Mouse (Mus musculus) midbrain, embryonic 10.5 days (tissue): Measurements from ENCODE around the gene Dexi. TPM values are rescaled to one million over a fixed set of nuclear protein-coding genes. Genes with fewer than 3 reads are reported as not detected.

Experiments used
- DNase-seq: peaks from one replicate; pipeline ENCODE4 v3.0.0-alpha.2; 2017; ENCODE audit warnings: low spot score
- H3K27ac ChIP-seq: fragments of 300-500 bp; sonication (generic); replicated peaks from 2 replicates; pipeline ENCODE4 v1.5.1; 2016; ENCODE audit warnings: mild to moderate bottlenecking
- H3K27me3 ChIP-seq: fragments of 300-500 bp; sonication (generic); 2 replicates; pipeline ENCODE4 v1.6.1; 2016; ENCODE audit warnings: low read depth, mild to moderate bottlenecking; ENCODE audit not compliant: poor library complexity, severe bottlenecking
- H3K36me3 ChIP-seq: fragments of 300-500 bp; sonication (generic); 2 replicates; pipeline ENCODE4 v1.6.1; 2016; ENCODE audit warnings: mild to moderate bottlenecking, moderate library complexity
- H3K4me1 ChIP-seq: fragments of 300-500 bp; sonication (generic); 2 replicates; pipeline ENCODE4 v1.6.1; 2016
- H3K4me3 ChIP-seq: fragments of 300-500 bp; sonication (generic); 2 replicates; pipeline ENCODE4 v1.5.1; 2016; ENCODE audit warnings: mild to moderate bottlenecking, moderate library complexity
- H3K9me3 ChIP-seq: fragments of 300-500 bp; sonication (generic); replicated peaks from 2 replicates; pipeline ENCODE4 v1.6.1; 2016; ENCODE audit warnings: mild to moderate bottlenecking
- WGBS: fragments of 180-500 bp; shearing (Covaris S2); methylation state at CpG from one replicate; pipeline ENCODE4 v1.1.7; 2016; 5-methylcytosine and 5-hydroxymethylcytosine counted together
- polyA plus RNA-seq: library from polyadenylated mRNA; unstranded; fragments of >200 nt; fragmentation: Nextera tagmentation; extraction: Ambion mirVana; gene quantifications from 2 replicates; pipeline ENCODE4 v1.2.1, GENCODE M21; 2016

The Dexi gene
- polyA plus RNA-seq, 1 experiment from 2014 or later: 15.6 TPM

- no peak for DNase-seq
- Histone ChIP-seq H3K9me3 (no peaks in the 10 kb centered on the region), H3K4me1 (0 out of 2 replicates have a peak, but pooled peaks cover 2% of the 10 kb centered on the region), H3K27me3 (no peaks in the 10 kb centered on the region), H3K36me3 (no peaks in the 10 kb centered on the region), H3K4me3 (no peak overlapping the region), H3K27ac (no peak overlapping the region)
- WGBS: 82% methylated on average over 2 of the region's 2 CpGs
Measured at GRCm38 (mm10) chr16:10460188-10460587, 82.7 kb downstream of the Dexi start.

GRCm38 (mm10) chr16:10454583-10454974 is 88.3 kb downstream of the Dexi start:
- Histone ChIP-seq H3K9me3 (no peaks in the 10 kb centered on the region), H3K4me1 (0 out of 2 replicates have a peak, but pooled peaks cover 2% of the 10 kb centered on the region), H3K27ac (no peak overlapping the region), H3K36me3 (no peaks in the 10 kb centered on the region), H3K4me3 (no peak overlapping the region), H3K27me3 (no peaks in the 10 kb centered on the region)
- WGBS: 61% methylated on average over 3 of the region's 3 CpGs
- no peak for DNase-seq

- no peak for DNase-seq
- Histone ChIP-seq H3K9me3 (no peaks in the 10 kb centered on the region), H3K27ac (no peak overlapping the region), H3K36me3 (no peaks in the 10 kb centered on the region), H3K4me1 (0 out of 2 replicates have a peak, but pooled peaks cover 2% of the 10 kb centered on the region), H3K4me3 (no peak overlapping the region), H3K27me3 (no peaks in the 10 kb centered on the region)
- 86% methylated on average over 6 of the region's 6 CpGs for WGBS
Measured at GRCm38 (mm10) chr16:10453872-10454582, 88.8 kb downstream of the Dexi start.

Other genes starting within 250 kb of the Dexi start
- gene Emp2, start 229.1 kb downstream of the Dexi start, polyA plus RNA-seq: 3.3 and 4.8 TPM in 2 replicates
- not detected in 2 replicates for gene Tekt5, start 147.6 kb downstream of the Dexi start, polyA plus RNA-seq
- gene Nubp1, start 131.1 kb downstream of the Dexi start, polyA plus RNA-seq: 73.7 and 80.5 TPM in 2 replicates
- gene Tvp23a, start 95.7 kb downstream of the Dexi start, polyA plus RNA-seq: 22.9 and 27.5 TPM in 2 replicates
- gene Ciita, start 63.0 kb downstream of the Dexi start, polyA plus RNA-seq: 0.16 and 0.22 TPM in 2 replicates
- 27.2 and 30.8 TPM in 2 replicates for gene Clec16a, start 2.3 kb upstream of the Dexi start, polyA plus RNA-seq
- gene Socs1, start 242.5 kb upstream of the Dexi start, polyA plus RNA-seq: 2.4 and 2.7 TPM in 2 replicates
- gene Tnp2, start 245.6 kb upstream of the Dexi start, polyA plus RNA-seq: not detected in 2 replicates
- gene Prm3, start 247.9 kb upstream of the Dexi start, polyA plus RNA-seq: not detected in 2 replicates